Mouse (Mus musculus) stomach, embryonic 14.5 days (tissue): Measurements from ENCODE around the gene Tctex1d2. TPM values are rescaled to one million over a fixed set of nuclear protein-coding genes. Genes with fewer than 3 reads are reported as not detected.

Source experiments
- ATAC-seq: fragments of 200-750 bp; cut with Nextera tagmentation; 2 replicates; pipeline ENCODE4 v1.8.0; 2017; ENCODE audit warnings: low read depth, moderate TSS enrichment; ENCODE audit not compliant: insufficient number of reproducible peaks, insufficient read depth, low FRiP score
- H3K27ac ChIP-seq: fragments of 300-500 bp; sonication (generic); 2 replicates; pipeline ENCODE4 v1.5.1; 2014; ENCODE audit warnings: mild to moderate bottlenecking, low read length, moderate library complexity, mixed read lengths
- H3K27me3 ChIP-seq: fragments of 300-500 bp; sonication (generic); 2 replicates; pipeline ENCODE4 v1.6.1; 2014; ENCODE audit warnings: low read length, control low read depth, mixed read lengths; ENCODE audit not compliant: control insufficient read depth, insufficient read depth
- H3K36me3 ChIP-seq: fragments of 300-500 bp; sonication (generic); 2 replicates; pipeline ENCODE4 v1.6.1; 2014; ENCODE audit warnings: mild to moderate bottlenecking, control low read depth, low read length, moderate library complexity, mixed read lengths; ENCODE audit not compliant: control insufficient read depth, insufficient read depth
- H3K4me1 ChIP-seq: fragments of 300-500 bp; sonication (generic); 2 replicates; pipeline ENCODE4 v1.6.1; 2014; ENCODE audit warnings: low read length, control low read depth, mixed read lengths; ENCODE audit not compliant: control insufficient read depth, insufficient read depth
- H3K4me2 ChIP-seq: fragments of 300-500 bp; sonication (generic); replicated peaks from 2 replicates; pipeline ENCODE4 v1.6.1; 2014; ENCODE audit warnings: low read depth, low read length, control low read depth
- H3K4me3 ChIP-seq: fragments of 300-500 bp; sonication (generic); 2 replicates; pipeline ENCODE4 v1.5.1; 2014; ENCODE audit warnings: low read depth, low read length, control low read depth
- H3K9ac ChIP-seq: fragments of 300-500 bp; sonication (generic); replicated peaks from 2 replicates; pipeline ENCODE4 v1.6.1; 2014; ENCODE audit warnings: low read depth, mild to moderate bottlenecking, control low read depth, low read length, moderate library complexity, mixed read lengths
- H3K9me3 ChIP-seq: fragments of 300-500 bp; sonication (generic); 2 replicates; pipeline ENCODE4 v1.6.1; 2016; ENCODE audit warnings: low read depth, low read length, control low read depth; ENCODE audit not compliant: control insufficient read depth
- WGBS: fragments of 180-500 bp; shearing (Covaris S2); extraction: QIAGEN DNeasy Blood & Tissue Kit; methylation state at CpG from one replicate; pipeline ENCODE4 v1.1.7; 2014; 5-methylcytosine and 5-hydroxymethylcytosine counted together
- polyA plus RNA-seq: library from polyadenylated mRNA; unstranded; fragments of >200 nt; fragmentation: Nextera tagmentation; extraction: Ambion mirVana; gene quantifications from 2 replicates; pipeline ENCODE4 v1.2.1, GENCODE M21; 2014

The Tctex1d2 gene
- polyA plus RNA-seq, 1 experiment from 2014 or later = 31.6 TPM

GRCm38 (mm10) chr16:32450133-32450532 lies 30.6 kb downstream of the Tctex1d2 start:
- H3K27ac ChIP-seq = no peak overlapping the region
- no peaks in the 10 kb centered on the region for H3K36me3 ChIP-seq
- no peak overlapping the region for H3K4me2 ChIP-seq
- no peaks in the 10 kb centered on the region for H3K4me1 ChIP-seq
- ATAC-seq = no peak
- no peaks in the 10 kb centered on the region for H3K9me3 ChIP-seq
- no peak overlapping the region for H3K4me3 ChIP-seq
- H3K9ac ChIP-seq = no peak overlapping the region
- 88% methylated on average over 2 of the region's 2 CpGs for WGBS
- H3K27me3 ChIP-seq = no peaks in the 10 kb centered on the region

- H3K27ac ChIP-seq = no peak overlapping the region
- no peak overlapping the region for H3K4me2 ChIP-seq
- H3K9ac ChIP-seq = no peak overlapping the region
- no peak for ATAC-seq
- no peaks in the 10 kb centered on the region for H3K36me3 ChIP-seq
- no peaks in the 10 kb centered on the region for H3K4me1 ChIP-seq
- H3K9me3 ChIP-seq = no peaks in the 10 kb centered on the region
- WGBS = 91% methylated on average over 8 of the region's 8 CpGs
- H3K27me3 ChIP-seq = no peaks in the 10 kb centered on the region
- no peak overlapping the region for H3K4me3 ChIP-seq
Observed at GRCm38 (mm10) chr16:32453102-32453501, 33.6 kb downstream of the Tctex1d2 start.

- Histone ChIP-seq H3K9ac (no peak overlapping the region), H3K27ac (no peak overlapping the region), H3K27me3 (no peaks in the 10 kb centered on the region), H3K4me2 (no peak overlapping the region), H3K4me1 (no peaks in the 10 kb centered on the region), H3K4me3 (no peak overlapping the region), H3K9me3 (no peaks in the 10 kb centered on the region), H3K36me3 (no peaks in the 10 kb centered on the region)
- ATAC-seq = no peak
- WGBS = 85% methylated on average over 5 of the region's 5 CpGs
Observed at GRCm38 (mm10) chr16:32454646-32455045, 35.1 kb downstream of the Tctex1d2 start.

- Histone ChIP-seq H3K27ac (no peak overlapping the region), H3K4me1 (no peaks in the 10 kb centered on the region), H3K27me3 (no peaks in the 10 kb centered on the region), H3K4me2 (no peak overlapping the region), H3K36me3 (no peaks in the 10 kb centered on the region), H3K9me3 (no peaks in the 10 kb centered on the region), H3K9ac (no peak overlapping the region), H3K4me3 (no peak overlapping the region)
- no peak for ATAC-seq
Observed at GRCm38 (mm10) chr16:32456086-32456485, 36.6 kb downstream of the Tctex1d2 start.

GRCm38 (mm10) chr16:32456761-32457160 lies 37.3 kb downstream of the Tctex1d2 start:
- Histone ChIP-seq H3K27ac (no peak overlapping the region), H3K9me3 (no peaks in the 10 kb centered on the region), H3K27me3 (no peaks in the 10 kb centered on the region), H3K9ac (no peak overlapping the region), H3K4me1 (no peaks in the 10 kb centered on the region), H3K4me3 (no peak overlapping the region), H3K4me2 (no peak overlapping the region), H3K36me3 (no peaks in the 10 kb centered on the region)
- no peak for ATAC-seq
- 95% methylated on average over 1 of the region's 1 CpGs for WGBS

GRCm38 (mm10) chr16:32457589-32458386 lies 38.3 kb downstream of the Tctex1d2 start:
- Histone ChIP-seq H3K4me2 (no peak overlapping the region), H3K36me3 (no peaks in the 10 kb centered on the region), H3K4me1 (no peaks in the 10 kb centered on the region), H3K9ac (no peak overlapping the region), H3K27ac (no peak overlapping the region), H3K9me3 (no peaks in the 10 kb centered on the region), H3K27me3 (no peaks in the 10 kb centered on the region), H3K4me3 (no peak overlapping the region)
- no peak for ATAC-seq
- WGBS = 61% methylated on average over 10 of the region's 10 CpGs

GRCm38 (mm10) chr16:32460518-32460917 lies 41.0 kb downstream of the Tctex1d2 start:
- H3K9me3 ChIP-seq = no peaks in the 10 kb centered on the region
- H3K27me3 ChIP-seq = no peaks in the 10 kb centered on the region
- no peak overlapping the region for H3K4me2 ChIP-seq
- 65% methylated on average over 4 of the region's 4 CpGs for WGBS
- 0 out of 2 replicates have a peak, but pooled peaks cover 3% of the 10 kb centered on the region for H3K36me3 ChIP-seq
- no peak overlapping the region for H3K4me3 ChIP-seq
- no peak overlapping the region for H3K27ac ChIP-seq
- ATAC-seq = no peak
- H3K9ac ChIP-seq = no peak overlapping the region
- no peaks in the 10 kb centered on the region for H3K4me1 ChIP-seq

GRCm38 (mm10) chr16:32461713-32462112 lies 42.2 kb downstream of the Tctex1d2 start:
- H3K4me3 ChIP-seq = no peak overlapping the region
- H3K4me2 ChIP-seq = no peak overlapping the region
- 83% methylated on average over 5 of the region's 5 CpGs for WGBS
- H3K9me3 ChIP-seq = no peaks in the 10 kb centered on the region
- H3K4me1 ChIP-seq = no peaks in the 10 kb centered on the region
- no peaks in the 10 kb centered on the region for H3K27me3 ChIP-seq
- no peak overlapping the region for H3K27ac ChIP-seq
- 0 out of 2 replicates have a peak, but pooled peaks cover 3% of the 10 kb centered on the region for H3K36me3 ChIP-seq
- H3K9ac ChIP-seq = no peak overlapping the region
- no peak for ATAC-seq

- no peak overlapping the region for H3K9ac ChIP-seq
- 94% methylated on average over 16 of the region's 16 CpGs for WGBS
Observed at GRCm38 (mm10) chr16:32462950-32463349, 43.4 kb downstream of the Tctex1d2 start.

More at GRCm38 (mm10) chr16:32462950-32463349, 43.4 kb downstream of the Tctex1d2 start:
- Histone ChIP-seq H3K4me1 (no peaks in the 10 kb centered on the region), H3K27me3 (no peaks in the 10 kb centered on the region), H3K27ac (no peak overlapping the region), H3K4me2 (no peak overlapping the region), H3K4me3 (no peak overlapping the region), H3K9me3 (no peaks in the 10 kb centered on the region), H3K36me3 (peaks cover 3% of the 10 kb centered on the region; the same call in 1 of the 2 replicates)
- no peak for ATAC-seq
